Mouse (Mus musculus): ENCODE data around the gene Rrm1.

DNA sequence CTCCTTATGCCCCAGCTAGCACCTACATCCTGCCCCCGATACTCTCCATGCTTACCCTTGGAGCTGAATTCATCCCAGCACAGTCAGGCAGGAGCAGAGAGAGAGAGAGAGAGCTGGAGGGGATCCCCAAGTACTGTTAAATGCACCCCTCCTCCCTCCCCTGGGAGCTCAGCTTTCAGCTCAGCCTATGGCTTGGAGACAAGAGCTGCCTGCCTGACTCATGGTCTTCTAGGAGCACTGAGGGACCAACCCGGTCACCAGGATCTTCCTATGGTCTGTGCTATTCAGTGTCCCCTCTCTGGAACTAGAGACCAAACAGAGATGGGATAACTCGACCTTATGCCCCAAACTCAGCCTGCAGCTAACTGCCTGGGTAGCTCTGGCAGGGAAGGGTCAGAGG, 58.0 kb downstream of the Rrm1 start, which contains the start of gene Olfr545:
- TF ChIP-seq CTCF (IDR thresholded peaks at IDR 0.05; ENCODE audit: low read depth) = no peak
- TF ChIP-seq EP300 (optimal IDR thresholded peaks at IDR 0.05) = no peak
